Mouse (Mus musculus): Measurements from ENCODE around the gene Gstm5.
"Not testable (repeated sequence)": the region's sequence is repeated elsewhere in the genome, so short reads cannot be mapped to it uniquely, and the experiment has no call there.

Gene Gstm5

GRCm38 (mm10) chr3:107873335-107874251, 22.0 kb upstream of the Gstm5 start:
- DNase-seq (ENCODE audit: low spot score in 2 of 2): no peak

- no peak for DNase-seq (ENCODE audit: low spot score in 2 of 2)
Measured at GRCm38 (mm10) chr3:107875231-107875630, 20.4 kb upstream of the Gstm5 start.

DNA sequence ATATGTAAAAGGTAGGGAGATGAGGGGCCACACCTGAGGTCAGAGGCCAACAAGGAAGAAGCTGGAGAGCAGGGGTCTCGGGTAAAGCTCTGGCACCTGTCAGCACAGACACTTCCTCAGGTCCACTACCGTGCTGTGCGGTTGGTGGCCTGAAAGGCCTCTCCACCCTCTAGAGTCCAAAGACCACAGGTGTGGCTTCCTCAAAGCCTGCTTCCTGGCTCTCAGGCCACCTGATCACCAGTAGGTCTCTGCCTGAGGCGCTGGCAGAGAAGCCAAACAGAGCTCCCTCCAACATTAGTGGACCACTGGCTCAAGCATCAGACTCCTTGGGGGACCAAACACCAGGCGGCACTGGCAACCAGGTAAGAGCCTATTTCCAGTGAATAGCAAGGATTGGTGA, 18.6 kb upstream of the Gstm5 start, which contains the start of gene Eps8l3:
Eps8l3 (plus strand) TSS at position 225 of the 400 bp plus-strand sequence.
- DNase-seq (ENCODE audit: low spot score in 2 of 2): no peak

DNA sequence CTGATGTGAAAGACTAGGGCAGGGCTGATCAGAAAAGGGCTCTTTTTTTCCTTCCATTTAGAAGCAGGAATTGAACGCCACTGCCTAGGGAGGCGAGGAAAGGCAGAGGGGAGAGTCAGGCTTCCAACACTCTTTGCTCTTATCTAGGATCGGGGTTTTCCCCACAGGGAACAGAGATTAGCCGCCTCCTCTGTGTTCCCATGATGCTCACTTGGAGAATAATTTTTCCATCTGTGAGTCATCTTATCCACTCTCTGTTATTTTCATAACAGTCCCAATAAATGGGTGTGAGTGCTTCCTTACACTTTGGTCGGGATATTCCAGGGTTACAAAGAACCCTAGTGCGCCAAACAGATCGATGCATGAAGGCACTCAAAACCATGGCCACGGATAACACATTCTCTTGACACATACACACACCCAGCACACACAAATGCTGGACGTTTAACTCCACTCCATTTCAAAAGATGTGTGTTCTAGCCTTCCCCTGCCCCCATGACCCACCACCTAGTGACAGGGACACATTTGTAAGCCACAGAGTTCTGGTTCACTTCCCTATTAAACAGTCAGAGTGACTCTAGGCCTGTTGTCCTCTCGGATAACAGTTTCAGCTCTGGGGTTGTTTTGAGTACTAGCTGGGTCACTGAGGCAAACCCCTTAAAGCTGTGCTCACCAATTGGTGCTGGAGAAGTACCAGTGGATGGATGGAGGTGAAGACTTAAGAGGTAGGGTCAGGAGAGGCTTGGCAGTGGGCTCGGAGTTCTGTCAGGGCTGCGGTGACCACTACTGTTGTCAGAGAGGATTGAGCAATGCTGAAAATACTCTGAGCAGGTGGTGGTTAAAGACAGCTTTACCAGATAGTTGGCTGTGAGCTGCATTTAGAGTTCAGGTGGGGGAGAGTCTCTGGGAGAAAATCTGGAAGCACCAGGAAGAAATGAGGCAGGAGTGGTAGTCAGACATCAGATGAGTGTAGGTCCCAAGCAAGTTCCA, 17.6 kb upstream of the Gstm5 start:
- DNase-seq (ENCODE audit: low spot score in 2 of 2): no peak

- peak in 1 of 2 experiments; percentile 64 for DNase-seq (ENCODE audit: low spot score in 2 of 2)
Measured at GRCm38 (mm10) chr3:107887674-107888495, 7.7 kb upstream of the Gstm5 start.

DNA sequence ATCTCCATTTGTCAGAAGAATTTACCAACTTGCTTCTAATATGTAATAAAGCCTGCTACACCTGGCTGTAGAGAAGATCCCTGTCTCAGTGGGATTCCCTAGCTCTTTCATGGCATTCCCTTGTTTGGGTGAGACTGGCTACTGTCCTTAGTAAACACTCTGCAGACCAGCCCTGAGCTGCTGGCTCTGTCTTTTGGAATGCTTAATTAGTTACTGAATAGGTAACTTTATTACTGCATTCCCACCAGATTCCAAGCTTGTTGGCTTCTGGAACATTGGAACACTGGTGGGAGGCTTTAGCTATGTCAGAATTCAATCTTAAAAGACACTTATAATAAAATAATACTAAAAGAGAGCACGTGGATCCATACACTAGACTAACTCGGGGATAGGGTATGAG, 6.4 kb upstream of the Gstm5 start:
- DNase-seq (ENCODE audit: low spot score in 2 of 2): not testable (repeated sequence)

GRCm38 (mm10) chr3:107895194-107895719, 364 bp upstream of the Gstm5 start:
- DNase-seq (ENCODE audit: low spot score in 2 of 2): no peak

- DNase-seq (ENCODE audit: low spot score in 2 of 2): no peak
Measured at GRCm38 (mm10) chr3:107898691-107899090, 3.1 kb downstream of the Gstm5 start.

GRCm38 (mm10) chr3:107900955-107901673, 5.5 kb downstream of the Gstm5 start:
- DNase-seq (ENCODE audit: low spot score in 2 of 2): no peak

- no peak for DNase-seq (ENCODE audit: low spot score in 2 of 2)
Measured at GRCm38 (mm10) chr3:107905942-107906341, 10.3 kb downstream of the Gstm5 start.

DNA sequence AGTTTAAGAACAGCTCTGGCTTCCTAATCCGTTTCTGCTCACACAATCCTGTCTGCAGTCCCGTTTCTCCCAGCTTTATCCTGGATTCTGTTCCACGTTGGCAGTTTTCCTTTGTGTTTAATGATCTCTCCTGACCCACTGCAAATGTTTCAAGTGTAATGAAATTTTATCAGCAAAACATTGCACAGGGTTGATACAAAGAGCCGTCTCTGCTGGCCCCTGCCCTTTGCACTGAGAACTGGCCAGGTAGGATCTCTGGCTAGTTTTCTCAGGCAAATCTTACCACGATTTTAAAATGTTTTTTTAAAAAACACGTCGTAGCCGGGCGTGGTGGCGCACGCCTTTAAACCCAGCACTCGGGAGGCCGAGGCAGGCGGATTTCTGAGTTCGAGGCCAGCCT, 21.1 kb downstream of the Gstm5 start:
- no peak for DNase-seq (ENCODE audit: low spot score in 2 of 2)

DNA sequence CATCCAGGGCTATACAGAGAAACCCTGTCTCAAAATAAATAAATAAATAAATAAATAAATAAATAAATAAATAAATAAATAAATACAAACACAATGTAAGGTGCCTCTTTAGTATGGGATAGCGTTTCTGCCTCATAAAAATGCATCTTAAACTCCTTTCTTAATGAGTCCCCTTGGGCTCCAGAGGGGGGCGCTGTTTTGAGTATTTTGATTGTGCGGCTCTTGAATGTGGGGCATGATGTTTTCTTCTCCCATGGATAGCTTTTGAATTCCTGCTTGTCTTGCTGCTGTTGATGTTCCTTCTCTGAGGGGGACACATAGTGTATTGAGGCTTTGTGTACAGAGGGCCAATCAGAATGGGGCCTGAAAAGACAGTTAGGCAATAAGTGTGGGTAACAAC, 21.5 kb downstream of the Gstm5 start:
- no peak for DNase-seq (ENCODE audit: low spot score in 2 of 2)

DNA sequence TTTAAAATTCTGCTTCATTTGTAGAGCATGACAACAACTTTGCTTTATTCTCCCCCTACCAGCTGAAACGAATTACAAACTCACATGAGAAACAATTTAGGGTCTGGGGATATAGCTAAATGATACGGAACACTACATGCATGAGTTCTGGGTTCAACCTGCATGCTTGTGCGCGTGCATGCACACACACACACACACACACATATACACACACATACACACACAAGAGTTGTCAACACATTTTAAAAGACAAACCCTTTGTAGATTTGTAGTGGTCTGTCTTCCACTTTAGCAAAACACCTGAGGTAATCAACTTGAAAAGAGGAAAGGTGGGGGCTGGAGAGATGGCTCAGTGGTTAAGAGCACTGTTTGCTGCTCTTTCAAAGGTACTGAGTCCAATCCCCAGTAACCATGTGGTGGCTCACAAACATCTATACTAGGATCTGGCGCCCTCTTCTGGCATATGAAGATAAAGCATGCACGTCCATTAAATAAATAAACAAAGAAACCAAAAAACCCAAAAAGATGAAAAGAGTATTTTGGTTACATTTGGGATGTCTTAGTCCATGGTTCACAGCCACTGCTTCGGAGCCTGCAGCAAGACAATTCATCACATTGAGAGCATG, 22.3 kb downstream of the Gstm5 start:
- DNase-seq (ENCODE audit: low spot score in 2 of 2): peak in 1 of 2 experiments; percentile 63

DNA sequence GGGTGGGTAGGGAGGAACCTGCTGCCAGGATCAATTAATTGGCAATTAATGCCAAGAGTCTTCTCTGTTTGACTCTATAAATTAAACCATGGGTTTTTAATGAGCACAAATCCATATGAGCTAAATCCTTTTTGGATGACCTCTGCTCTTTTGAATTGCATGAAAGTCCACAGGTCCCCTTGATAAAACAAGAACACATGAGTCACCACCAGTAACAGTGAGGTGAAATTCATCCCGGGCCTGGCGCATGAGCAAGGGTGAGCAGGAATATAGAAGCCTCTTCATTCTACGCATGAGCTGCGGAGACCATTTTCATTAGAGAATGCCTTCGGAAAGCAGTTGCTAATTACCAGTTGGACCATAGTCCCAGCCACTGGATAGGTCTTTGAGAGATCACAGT, 24.7 kb downstream of the Gstm5 start:
- DNase-seq (ENCODE audit: low spot score in 2 of 2): no peak

- DNase-seq (ENCODE audit: low spot score in 2 of 2): no peak
Measured at GRCm38 (mm10) chr3:107925335-107925734, 29.7 kb downstream of the Gstm5 start.

DNA sequence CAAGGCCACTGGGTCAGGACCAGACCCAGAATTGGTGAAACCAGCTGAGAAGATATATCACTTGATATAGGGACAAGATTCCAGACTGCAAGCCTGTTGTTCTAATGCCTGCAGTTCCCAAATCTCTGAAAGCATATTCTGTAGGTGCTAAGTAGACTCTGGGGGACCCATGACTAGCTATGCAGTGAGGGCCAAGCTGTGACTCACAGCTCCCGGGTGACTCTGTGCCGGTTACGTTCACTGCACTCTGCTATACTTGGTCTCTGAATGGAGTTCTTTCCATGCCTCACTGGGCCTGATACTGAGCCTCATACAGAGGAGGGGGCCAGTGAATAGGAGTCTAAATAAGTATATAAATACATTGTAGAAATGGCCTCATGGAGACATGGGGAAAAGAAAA, 32.2 kb downstream of the Gstm5 start:
- no peak for DNase-seq (ENCODE audit: low spot score in 2 of 2)

DNA sequence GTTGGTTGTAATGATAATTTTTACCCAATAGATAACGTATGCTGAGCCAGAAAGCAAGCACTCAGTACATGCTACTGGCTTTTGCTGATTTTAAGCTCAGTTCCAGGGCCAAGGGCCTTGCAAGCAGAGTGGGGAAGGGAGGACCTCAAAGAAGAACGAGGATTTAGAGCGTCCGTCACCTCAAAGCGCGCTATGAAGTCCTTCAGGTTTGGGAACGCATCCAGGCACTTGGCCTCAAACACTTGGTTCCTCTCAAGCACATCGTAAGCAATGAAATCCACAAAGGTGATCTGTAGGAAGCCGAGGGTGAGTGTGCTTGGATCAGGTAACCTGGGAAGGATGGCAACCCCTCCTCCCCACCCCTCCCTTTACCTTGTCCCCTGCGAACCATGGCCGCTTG, 33.1 kb downstream of the Gstm5 start:
- DNase-seq (ENCODE audit: low spot score in 2 of 2): no peak

DNA sequence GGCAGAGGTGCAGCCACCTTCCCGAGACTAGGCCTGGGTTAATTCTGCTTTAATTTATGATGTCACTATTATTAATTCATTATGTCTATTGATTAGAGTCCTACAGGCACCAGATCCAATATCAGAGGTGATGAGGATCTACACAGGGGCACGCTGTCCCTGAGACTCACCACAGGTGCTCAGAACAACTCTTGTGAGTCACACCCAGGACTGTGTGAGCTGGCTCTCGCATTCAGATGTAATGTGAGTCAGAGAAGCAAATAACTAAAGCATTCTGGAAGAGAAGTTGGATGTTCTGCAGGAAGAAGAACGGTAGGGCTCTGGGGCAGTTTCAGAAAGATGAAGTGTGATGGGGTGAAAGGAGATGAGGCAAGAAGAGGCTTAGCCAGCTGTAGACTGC, 33.6 kb downstream of the Gstm5 start:
- DNase-seq (ENCODE audit: low spot score in 2 of 2): no peak

DNA sequence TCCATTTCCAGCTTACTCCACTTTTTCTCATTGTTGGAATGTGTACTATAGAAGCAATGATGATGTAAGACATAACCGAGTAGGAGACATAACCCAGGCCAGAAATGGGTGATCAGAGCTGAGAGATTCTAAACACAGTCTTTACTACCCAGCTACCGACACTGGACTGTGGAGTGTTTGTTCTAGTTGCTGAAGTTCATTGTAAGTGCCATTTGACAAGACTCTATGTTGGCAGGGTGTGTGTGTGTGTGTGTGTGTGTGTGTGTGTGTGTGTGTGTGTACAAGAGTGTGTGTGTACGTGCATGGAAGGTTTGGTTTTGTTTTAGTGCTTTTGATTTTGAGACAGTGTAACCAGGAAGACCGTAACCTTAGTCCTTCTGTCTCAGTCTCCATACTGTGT, 34.1 kb downstream of the Gstm5 start:
- no peak for DNase-seq (ENCODE audit: low spot score in 2 of 2)

- DNase-seq (ENCODE audit: low spot score in 2 of 2): no peak
Measured at GRCm38 (mm10) chr3:107931134-107931533, 35.5 kb downstream of the Gstm5 start.

Measured in cerebellum, postnatal 4 days (tissue).